Mouse (Mus musculus): ENCODE data around the gene Znhit1.

- TF ChIP-seq CTCF (IDR thresholded peaks at IDR 0.05; ENCODE audit: extremely low read depth, insufficient read depth, insufficient read length, insufficient replicate concordance) (no peak), POLR2A (IDR thresholded peaks at IDR 0.05; ENCODE audit: low read depth, low read length) (no peak)
Measured at GRCm38 (mm10) chr5:136947874-136948273, 39.9 kb downstream of the Znhit1 start.
